Mouse (Mus musculus): ENCODE data around the gene Rdh8.

Gene Rdh8

GRCm38 (mm10) chr9:20818236-20818635, at the start of gene Rdh8:
TSS of gene Rdh8 (plus strand) at chr9:20818503.
- in situ Hi-C loops (cut with MboI, MseI): loop anchor here (10.0 kb wide), 1 partner anchor 57 kb away; the partner anchor contains the start of gene Angptl6

GRCm38 (mm10) chr9:20781286-20781685, 37.0 kb upstream of the Rdh8 start:
- in situ Hi-C loops (cut with MboI, MseI): no loop called here

GRCm38 (mm10) chr9:20785055-20785454, 33.2 kb upstream of the Rdh8 start:
- in situ Hi-C loops (cut with MboI, MseI): no loop called here

DNA sequence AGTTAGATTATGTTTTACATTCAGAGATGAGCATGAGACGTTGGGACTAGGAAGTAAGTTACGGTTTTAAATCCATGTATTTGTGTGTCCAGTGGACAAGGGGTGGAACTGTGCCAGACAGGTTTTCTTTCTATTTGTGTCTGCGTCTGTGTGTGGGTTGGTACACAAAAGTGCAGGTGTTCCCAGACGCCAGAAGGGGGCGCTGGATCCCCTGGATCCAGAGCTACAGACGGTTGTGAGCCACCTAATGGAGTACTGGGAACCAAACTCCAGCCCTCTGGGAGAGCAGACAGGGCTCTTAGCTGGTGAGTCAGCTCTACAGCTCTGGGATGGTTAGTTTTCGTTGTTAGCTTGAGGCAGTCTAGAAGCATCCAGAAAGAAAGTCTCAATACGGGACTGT, 30.3 kb upstream of the Rdh8 start:
- in situ Hi-C loops (cut with MboI, MseI): no loop called here

DNA sequence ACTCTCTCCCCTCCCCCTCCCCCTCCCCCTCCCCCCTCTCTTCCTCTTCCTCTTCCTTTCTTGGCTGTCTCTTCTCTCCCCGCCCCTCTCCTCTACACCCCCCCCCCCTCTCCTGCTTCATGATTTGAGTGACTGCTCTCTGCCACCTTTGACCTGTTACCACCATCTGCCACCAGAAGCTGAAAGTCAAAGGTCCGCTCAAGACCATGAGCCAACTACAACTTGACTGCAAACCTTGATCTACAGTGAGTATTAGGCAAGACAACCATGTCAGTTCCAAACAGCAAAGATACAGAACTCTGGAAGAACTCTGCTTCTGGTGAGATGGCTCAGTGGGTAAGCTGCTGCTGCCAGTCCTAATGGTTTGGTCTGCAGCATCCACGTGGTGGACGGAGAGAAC, 28.7 kb upstream of the Rdh8 start:
- in situ Hi-C loops (cut with MboI, MseI): no loop called here

GRCm38 (mm10) chr9:20790345-20790744, 28.0 kb upstream of the Rdh8 start:
- in situ Hi-C loops (cut with MboI, MseI): no loop called here

DNA sequence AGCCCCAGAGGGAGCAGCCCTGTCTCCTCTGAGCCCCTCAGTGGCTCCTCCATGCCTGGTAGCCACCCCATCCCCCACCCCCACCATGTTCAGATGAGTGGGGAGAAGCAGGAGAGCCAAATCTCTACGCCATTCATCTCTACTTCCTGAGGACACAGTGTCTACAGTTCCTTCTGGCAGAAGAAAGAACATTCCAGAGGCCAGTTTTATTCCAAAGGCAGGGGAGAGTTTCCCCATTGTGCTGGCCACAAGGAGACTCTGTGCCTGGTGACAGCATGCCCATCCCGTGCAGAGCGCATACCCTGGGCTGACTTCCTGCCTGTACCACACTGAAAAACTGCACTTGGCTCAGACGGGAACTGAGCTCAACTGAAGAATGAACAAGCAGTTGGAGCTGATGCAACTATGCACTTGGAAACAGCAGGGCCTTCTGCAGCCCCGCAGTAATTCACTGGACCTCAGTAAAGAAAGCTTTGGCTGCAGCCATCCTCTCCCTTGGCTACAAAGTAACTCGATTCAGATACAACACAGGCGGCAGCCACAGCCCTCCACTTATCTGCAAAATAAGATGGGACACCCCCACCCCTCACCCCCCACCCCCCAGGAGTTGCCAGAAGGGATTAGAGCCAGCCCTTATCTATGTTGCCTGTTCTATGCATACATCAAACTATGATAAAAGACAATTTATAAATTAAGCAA, 24.0 kb upstream of the Rdh8 start:
- in situ Hi-C loops (cut with MboI, MseI): no loop called here

GRCm38 (mm10) chr9:20804266-20805158, 13.8 kb upstream of the Rdh8 start:
- in situ Hi-C loops (cut with MboI, MseI): no loop called here

DNA sequence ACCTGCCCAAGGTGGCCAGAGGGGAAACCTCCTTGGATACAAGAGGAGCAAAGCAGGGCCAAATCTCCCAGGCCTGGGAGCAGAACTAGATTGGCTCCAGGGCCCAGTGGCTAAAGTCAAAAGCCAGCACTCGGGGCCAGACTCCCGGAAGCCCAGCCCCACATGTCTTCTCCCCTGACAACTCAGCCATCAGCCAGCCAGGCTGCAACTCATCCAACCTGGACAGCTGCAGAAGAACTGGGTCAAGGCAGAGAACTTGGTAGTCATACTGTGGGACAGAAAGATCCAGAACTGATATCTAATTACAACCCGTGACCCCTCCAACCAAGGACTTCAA, 13.2 kb upstream of the Rdh8 start:
- in situ Hi-C loops (cut with MboI, MseI): no loop called here

GRCm38 (mm10) chr9:20805706-20806105, 12.6 kb upstream of the Rdh8 start:
- in situ Hi-C loops (cut with MboI, MseI): no loop called here

- in situ Hi-C loops (cut with MboI, MseI): loop anchor here (10.0 kb wide), 1 partner anchor 65 kb away; the partner anchor contains the start of gene Angptl6
Measured at GRCm38 (mm10) chr9:20810271-20810670, 8.0 kb upstream of the Rdh8 start.

DNA sequence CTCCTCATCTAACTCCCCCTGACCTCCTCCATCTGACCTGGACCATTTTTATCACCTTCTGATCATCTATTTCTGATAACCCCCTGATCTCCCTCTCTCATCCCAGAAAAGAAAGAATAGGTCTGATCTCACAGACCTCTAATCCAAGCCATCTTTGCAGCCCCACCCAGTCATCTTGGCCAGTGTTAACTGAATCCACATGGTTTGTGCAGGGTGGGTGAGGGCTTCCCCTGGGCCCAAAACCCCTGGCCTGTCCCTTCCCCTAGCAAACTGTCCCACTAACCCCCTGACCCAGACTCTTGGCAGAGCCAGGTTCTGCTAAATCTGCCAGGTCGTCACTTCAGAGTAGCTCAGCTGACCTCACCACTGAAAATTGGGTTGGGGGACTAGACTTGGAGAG, 7.5 kb upstream of the Rdh8 start:
- in situ Hi-C loops (cut with MboI, MseI): loop anchor here (10.0 kb wide), 1 partner anchor 64 kb away; the partner anchor contains the start of gene Angptl6

DNA sequence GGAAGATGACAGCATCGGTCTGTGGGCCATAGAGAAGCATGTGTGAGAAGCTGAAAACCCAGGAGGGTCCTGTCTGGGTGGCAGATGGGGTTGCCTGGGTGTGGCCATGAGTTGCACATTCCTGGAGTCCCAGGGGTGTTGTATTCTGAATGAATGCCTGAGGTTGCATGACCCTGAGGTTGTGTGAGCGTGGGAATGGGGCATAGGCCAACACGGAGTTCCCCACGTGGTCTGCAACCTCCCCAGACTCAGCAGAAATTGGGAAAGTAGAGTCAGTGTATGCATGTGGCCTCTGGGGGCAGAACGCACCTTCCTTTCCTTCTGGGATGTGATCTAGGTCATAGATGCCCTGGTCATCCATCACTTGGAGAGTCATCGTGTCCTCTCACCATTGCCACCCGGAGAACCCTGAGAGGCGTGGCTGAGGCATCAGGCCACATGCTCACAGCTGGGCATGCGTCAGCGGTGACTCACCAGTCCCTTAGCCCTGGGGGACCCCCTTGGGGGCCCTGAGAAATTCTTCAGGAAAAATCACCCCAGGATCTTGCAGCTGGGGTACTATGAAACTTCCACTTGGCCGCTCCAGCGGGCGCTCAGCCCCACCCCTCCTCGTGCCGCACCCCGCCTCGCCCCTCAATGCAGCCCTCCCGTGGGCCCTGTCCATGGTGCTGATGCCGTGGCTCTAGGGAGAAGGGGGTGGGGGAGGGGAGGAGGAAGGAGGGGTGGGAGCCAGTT, 5.6 kb upstream of the Rdh8 start:
- in situ Hi-C loops (cut with MboI, MseI): loop anchor here (10.0 kb wide), 1 partner anchor 62 kb away; the partner anchor contains the start of gene Angptl6

- in situ Hi-C loops (cut with MboI, MseI): loop anchor here (10.0 kb wide), 1 partner anchor 60 kb away; the partner anchor contains the start of gene Angptl6
Measured at GRCm38 (mm10) chr9:20814521-20815272, 3.6 kb upstream of the Rdh8 start, which contains the start of gene Col5a3. TSS of gene Col5a3 (minus strand) at chr9:20815067.

DNA sequence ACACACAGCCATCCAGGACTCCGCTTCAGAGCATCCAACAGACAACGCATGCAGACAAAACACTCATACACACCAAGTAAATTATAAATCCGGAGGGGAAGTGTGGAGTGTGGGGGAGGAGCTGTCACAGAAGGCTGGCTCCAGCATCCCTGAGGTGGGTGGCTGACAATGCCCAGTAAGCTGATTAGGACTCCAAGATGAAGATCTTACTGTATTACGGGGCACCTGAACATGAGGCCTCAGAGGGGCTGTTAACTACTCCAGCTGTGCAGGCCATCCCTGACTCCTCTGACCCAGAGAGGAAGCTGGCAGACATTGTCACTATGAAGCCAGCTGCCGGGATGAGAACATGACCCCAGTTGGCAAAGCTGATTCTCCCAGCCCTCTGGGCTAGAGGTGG, 1.7 kb downstream of the Rdh8 start:
- in situ Hi-C loops (cut with MboI, MseI): no loop called here

DNA sequence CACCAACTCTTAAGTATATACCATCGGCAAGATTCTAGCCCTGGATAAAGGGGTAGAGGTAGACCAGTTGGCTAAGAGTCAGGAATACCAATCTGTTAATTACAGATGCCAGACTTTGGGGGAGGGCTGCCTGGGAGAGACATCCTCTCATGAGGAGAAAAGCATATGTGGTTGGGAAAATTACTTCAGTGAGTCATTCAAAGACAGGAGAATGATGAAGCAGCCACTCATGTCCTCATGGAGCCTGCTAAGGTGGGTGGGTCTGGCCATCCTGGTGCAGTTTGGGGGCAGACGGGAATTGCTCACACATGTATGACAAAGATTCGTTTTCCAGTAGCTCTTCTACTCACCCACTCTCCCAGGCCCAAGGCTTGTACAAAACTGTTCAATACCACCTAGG, 4.5 kb downstream of the Rdh8 start:
- in situ Hi-C loops (cut with MboI, MseI): no loop called here

DNA sequence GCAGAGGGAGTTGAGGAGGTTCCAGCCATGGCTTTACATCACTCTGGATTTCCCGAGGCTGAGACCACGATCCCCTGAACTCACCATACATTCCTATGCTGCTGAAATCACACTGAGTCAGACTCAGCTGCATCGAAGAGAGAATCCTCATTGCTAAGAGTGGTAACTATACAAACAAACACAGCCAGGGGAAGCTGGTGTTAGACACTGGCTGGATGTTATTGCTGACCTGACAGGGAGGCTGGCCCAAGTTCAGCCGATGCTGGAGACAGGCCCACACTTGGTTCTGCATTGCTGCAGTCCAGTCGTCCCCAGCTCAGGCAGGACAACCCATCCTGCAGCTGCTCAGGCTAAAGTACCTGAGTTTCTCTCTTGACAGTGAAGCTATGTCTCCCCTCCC, 7.5 kb downstream of the Rdh8 start:
- in situ Hi-C loops (cut with MboI, MseI): no loop called here

GRCm38 (mm10) chr9:20828127-20828526, 9.8 kb downstream of the Rdh8 start:
- in situ Hi-C loops (cut with MboI, MseI): no loop called here

DNA sequence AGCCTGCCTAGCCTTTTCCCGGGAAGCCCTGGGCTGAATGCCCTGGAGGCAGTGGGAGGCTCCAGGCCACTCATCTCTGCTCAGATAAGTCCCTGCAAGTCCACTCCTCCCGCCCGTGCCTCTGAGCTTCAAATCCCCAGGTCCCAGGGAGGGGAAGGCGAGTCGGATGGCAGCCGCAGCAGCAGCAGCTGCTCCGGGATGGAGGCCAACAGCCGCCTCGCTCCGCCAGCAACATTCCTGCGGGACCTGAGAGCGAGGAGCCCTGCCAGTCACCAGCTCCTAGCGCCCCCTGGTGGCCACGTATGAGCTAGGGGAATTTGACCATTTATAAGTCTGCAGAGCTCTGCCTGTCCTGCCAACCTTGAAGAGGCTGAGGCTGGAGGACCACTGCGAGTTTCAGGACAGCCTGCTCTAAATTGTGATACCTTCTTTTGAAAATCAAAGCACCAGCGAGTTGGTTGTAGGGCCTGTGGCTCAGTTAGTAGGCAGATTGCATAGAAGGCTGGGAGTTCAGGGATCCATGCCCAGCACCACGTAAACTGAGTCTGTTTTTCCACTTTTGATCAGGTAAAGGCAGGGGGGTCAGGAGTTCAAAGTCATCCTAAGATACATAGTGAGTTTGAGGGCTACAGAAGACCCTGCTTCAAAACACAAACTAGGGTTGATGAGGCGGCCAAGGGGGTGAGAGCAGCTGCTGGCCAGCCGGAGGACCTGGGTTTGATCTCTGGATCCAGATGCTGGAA, 12.8 kb downstream of the Rdh8 start:
- in situ Hi-C loops (cut with MboI, MseI): no loop called here

GRCm38 (mm10) chr9:20834881-20835280, 16.6 kb downstream of the Rdh8 start:
- in situ Hi-C loops (cut with MboI, MseI): no loop called here
